Mouse (Mus musculus): ENCODE results near the gene Tcl1. TPM values are rescaled to one million over a fixed set of nuclear protein-coding genes. Genes with fewer than 3 reads are reported as not detected.
A peak's percentile ranks its signal among the peaks of the same experiment; 100 is the strongest.

Tcl1 gene
- polyA plus RNA-seq (2015; fragmentation: Nextera tagmentation; extraction: Ambion mirVana): not detected in 2 replicates

GRCm38 (mm10) chr12:105222601-105223319 is at the start of gene Tcl1:
TSS of gene Tcl1 (minus strand) at chr12:105222793.
- no peaks in the 10 kb centered on the region for H3K27me3 ChIP-seq
- H3K9me3 ChIP-seq: no peaks in the 10 kb centered on the region
- WGBS: 93% methylated on average over 22 of the region's 22 CpGs
- no peak within 1 kb of the TSS for H3K4me2 ChIP-seq
- no peak within 1 kb of the TSS for H3K9ac ChIP-seq
- H3K27ac ChIP-seq: no peak within 1 kb of the TSS
- H3K36me3 ChIP-seq: no peaks in the 10 kb centered on the region
- H3K4me1 ChIP-seq (replicated peaks): peaks cover 2% of the 10 kb centered on the region; the same call in 1 of the 2 replicates
- ATAC-seq (ENCODE audit: low FRiP score): no peak
- no peak within 1 kb of the TSS for H3K4me3 ChIP-seq

- Histone ChIP-seq H3K36me3 (no peaks in the 10 kb centered on the region), H3K27me3 (no peaks in the 10 kb centered on the region), H3K27ac (peak overlapping the region; percentile 63), H3K4me2 (no peak overlapping the region), H3K4me3 (no peak overlapping the region), H3K9ac (no peak overlapping the region), H3K4me1 (replicated peaks) (peaks cover 5% of the 10 kb centered on the region), H3K9me3 (no peaks in the 10 kb centered on the region)
- 54% methylated on average over 17 of the region's 17 CpGs for WGBS
- ATAC-seq (ENCODE audit: low FRiP score): peak; percentile 47; the same call in 1 of the 2 replicates
Observed at GRCm38 (mm10) chr12:105271016-105271965, 48.7 kb upstream of the Tcl1 start.

GRCm38 (mm10) chr12:105267076-105267475 is 44.5 kb upstream of the Tcl1 start:
- no peaks in the 10 kb centered on the region for H3K27me3 ChIP-seq
- H3K9me3 ChIP-seq: no peaks in the 10 kb centered on the region
- no peak overlapping the region for H3K4me3 ChIP-seq
- H3K4me2 ChIP-seq: no peak overlapping the region
- no peaks in the 10 kb centered on the region for H3K36me3 ChIP-seq
- H3K9ac ChIP-seq: no peak overlapping the region
- H3K27ac ChIP-seq: no peak overlapping the region
- WGBS: 86% methylated on average over 5 of the region's 5 CpGs
- peaks cover 9% of the 10 kb centered on the region for H3K4me1 ChIP-seq (replicated peaks)
- no peak for ATAC-seq (ENCODE audit: low FRiP score)

GRCm38 (mm10) chr12:105266096-105266495 is 43.5 kb upstream of the Tcl1 start:
- Histone ChIP-seq H3K27me3 (no peaks in the 10 kb centered on the region), H3K4me1 (replicated peaks) (peaks cover 9% of the 10 kb centered on the region), H3K9me3 (no peaks in the 10 kb centered on the region), H3K36me3 (no peaks in the 10 kb centered on the region), H3K27ac (no peak overlapping the region), H3K9ac (no peak overlapping the region), H3K4me3 (no peak overlapping the region), H3K4me2 (no peak overlapping the region)
- no peak for ATAC-seq (ENCODE audit: low FRiP score)
- 11% methylated on average over 3 of the region's 3 CpGs for WGBS

- Histone ChIP-seq H3K4me2 (no peak overlapping the region), H3K4me3 (no peak overlapping the region), H3K27ac (no peak overlapping the region), H3K36me3 (no peaks in the 10 kb centered on the region), H3K27me3 (no peaks in the 10 kb centered on the region), H3K9me3 (no peaks in the 10 kb centered on the region), H3K4me1 (replicated peaks) (peaks cover 7% of the 10 kb centered on the region), H3K9ac (no peak overlapping the region)
- WGBS: 27% methylated on average over 4 of the region's 4 CpGs
- ATAC-seq (ENCODE audit: low FRiP score): no peak
Observed at GRCm38 (mm10) chr12:105259221-105259620, 36.6 kb upstream of the Tcl1 start.

- no peaks in the 10 kb centered on the region for H3K9me3 ChIP-seq
- no peak overlapping the region for H3K4me3 ChIP-seq
- WGBS: 11% methylated on average over 9 of the region's 9 CpGs
- no peak overlapping the region for H3K9ac ChIP-seq
- no peaks in the 10 kb centered on the region for H3K36me3 ChIP-seq
- peaks cover 4% of the 10 kb centered on the region; the same call in 1 of the 2 replicates for H3K4me1 ChIP-seq (replicated peaks)
- no peak overlapping the region for H3K4me2 ChIP-seq
- no peak for ATAC-seq (ENCODE audit: low FRiP score)
- no peak overlapping the region for H3K27ac ChIP-seq
- no peaks in the 10 kb centered on the region for H3K27me3 ChIP-seq
Observed at GRCm38 (mm10) chr12:105258787-105259186, 36.2 kb upstream of the Tcl1 start.

- Histone ChIP-seq H3K4me1 (replicated peaks) (peaks cover 25% of the 10 kb centered on the region), H3K4me2 (no peak overlapping the region), H3K27ac (no peak overlapping the region), H3K9me3 (no peaks in the 10 kb centered on the region), H3K4me3 (no peak overlapping the region), H3K36me3 (no peaks in the 10 kb centered on the region), H3K9ac (no peak overlapping the region), H3K27me3 (0 out of 2 replicates have a peak, but pooled peaks cover 3% of the 10 kb centered on the region)
- no peak for ATAC-seq (ENCODE audit: low FRiP score)
- WGBS: 95% methylated on average over 3 of the region's 3 CpGs
Observed at GRCm38 (mm10) chr12:105253796-105254195, 31.2 kb upstream of the Tcl1 start.

GRCm38 (mm10) chr12:105248763-105249233 is 26.2 kb upstream of the Tcl1 start:
- no peaks in the 10 kb centered on the region for H3K9me3 ChIP-seq
- peak; percentile 67 for ATAC-seq (ENCODE audit: low FRiP score)
- no peaks in the 10 kb centered on the region for H3K36me3 ChIP-seq
- peaks cover 37% of the 10 kb centered on the region for H3K4me1 ChIP-seq (replicated peaks)
- 0 out of 2 replicates have a peak, but pooled peaks cover 3% of the 10 kb centered on the region for H3K27me3 ChIP-seq
- no peak overlapping the region for H3K4me3 ChIP-seq
- no peak overlapping the region; the same call in 1 of the 2 replicates for H3K9ac ChIP-seq
- H3K27ac ChIP-seq: peak overlapping the region; percentile 27; the same call in 1 of the 2 replicates
- 6% methylated on average over 9 of the region's 9 CpGs for WGBS
- H3K4me2 ChIP-seq: peak overlapping the region; percentile 35

GRCm38 (mm10) chr12:105239060-105239459 is 16.5 kb upstream of the Tcl1 start:
- no peak overlapping the region for H3K4me2 ChIP-seq
- no peaks in the 10 kb centered on the region for H3K36me3 ChIP-seq
- no peak overlapping the region for H3K9ac ChIP-seq
- H3K9me3 ChIP-seq: no peaks in the 10 kb centered on the region
- peaks cover 8% of the 10 kb centered on the region; the same call in 1 of the 2 replicates for H3K4me1 ChIP-seq (replicated peaks)
- WGBS: 58% methylated on average over 9 of the region's 9 CpGs
- H3K27me3 ChIP-seq: no peaks in the 10 kb centered on the region
- peak overlapping the region; percentile 69 for H3K27ac ChIP-seq
- H3K4me3 ChIP-seq: no peak overlapping the region
- no peak for ATAC-seq (ENCODE audit: low FRiP score)

- whole genome bisulfite sequencing: 79% methylated on average over 3 of the region's 3 CpGs
- H3K4me3 ChIP-seq: no peak overlapping the region
Observed at GRCm38 (mm10) chr12:105235091-105235490, 12.5 kb upstream of the Tcl1 start.

GRCm38 (mm10) chr12:105234362-105234761 is 11.8 kb upstream of the Tcl1 start:
- no peaks in the 10 kb centered on the region for H3K9me3 ChIP-seq
- H3K27ac ChIP-seq: peak overlapping the region; percentile 36
- ATAC-seq (ENCODE audit: low FRiP score): no peak
- H3K4me1 ChIP-seq (replicated peaks): peaks cover 13% of the 10 kb centered on the region; the same call in 1 of the 2 replicates
- H3K4me2 ChIP-seq: 0 out of 2 replicates have a peak overlapping the region, but pooled peaks have one; percentile 29
- H3K36me3 ChIP-seq: no peaks in the 10 kb centered on the region
- no peak overlapping the region for H3K9ac ChIP-seq
- no peak overlapping the region for H3K4me3 ChIP-seq
- H3K27me3 ChIP-seq: no peaks in the 10 kb centered on the region
- 52% methylated on average over 11 of the region's 11 CpGs for WGBS

More at GRCm38 (mm10) chr12:105235091-105235490, 12.5 kb upstream of the Tcl1 start:
- H3K9ac ChIP-seq: no peak overlapping the region
- no peaks in the 10 kb centered on the region for H3K36me3 ChIP-seq
- peaks cover 13% of the 10 kb centered on the region; the same call in 1 of the 2 replicates for H3K4me1 ChIP-seq (replicated peaks)
- no peaks in the 10 kb centered on the region for H3K9me3 ChIP-seq
- H3K4me2 ChIP-seq: no peak overlapping the region
- H3K27ac ChIP-seq: no peak overlapping the region; the same call in 1 of the 2 replicates
- H3K27me3 ChIP-seq: no peaks in the 10 kb centered on the region
- ATAC-seq (ENCODE audit: low FRiP score): no peak

Measured in hindbrain, embryonic 13.5 days (tissue).